Mouse (Mus musculus): Measurements from ENCODE around the gene Bub1. TPM values are rescaled to one million over a fixed set of nuclear protein-coding genes. Genes with fewer than 3 reads are reported as not detected.
A peak's percentile ranks its signal among the peaks of the same experiment; 100 is the strongest.

The Bub1 gene
- 5.3 and 13.7 TPM in 2 replicates for polyA plus RNA-seq (2015; fragmentation: Nextera tagmentation; extraction: Ambion mirVana)

DNA sequence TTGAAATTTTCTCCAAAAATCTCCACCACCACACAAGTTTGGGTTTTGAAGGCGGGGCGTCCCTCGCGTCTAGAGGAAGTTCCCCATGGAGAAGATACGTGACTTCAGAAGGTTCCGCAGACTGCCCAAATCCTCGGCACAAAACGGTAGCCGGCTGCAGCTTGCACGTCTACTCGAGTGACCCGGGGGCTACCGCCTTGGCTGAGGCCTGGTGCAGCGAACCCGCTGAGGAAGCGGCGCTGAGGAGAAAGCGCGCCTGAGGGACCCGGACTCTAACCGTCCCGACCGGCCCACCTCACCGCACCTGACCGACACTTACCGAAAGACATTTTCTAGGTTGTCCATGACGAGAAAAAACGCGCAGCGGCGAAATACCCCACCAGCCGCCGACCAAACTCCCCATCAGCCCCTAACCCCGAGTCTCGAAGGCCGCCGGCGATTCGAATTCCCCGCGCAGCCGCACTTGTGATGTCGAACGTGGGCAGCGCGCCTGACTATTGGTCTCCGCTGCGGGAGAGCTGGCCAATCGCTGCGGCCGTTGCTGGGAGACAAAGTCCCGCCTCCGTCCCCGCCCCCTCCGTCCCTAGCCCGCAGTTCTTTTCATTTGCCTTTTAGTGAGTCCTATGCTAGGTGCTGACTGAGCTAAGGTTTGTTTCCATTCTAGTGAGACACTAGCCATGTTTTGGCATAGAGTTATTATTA, at the start of gene Bub1:
Bub1 (minus strand) TSS at position 465 of the 702 bp plus-strand sequence.
- Histone ChIP-seq H3K4me3 (replicated peaks) (peak within 1 kb of the TSS; percentile 60), H3K36me3 (no peaks in the 10 kb centered on the region), H3K4me2 (peak within 1 kb of the TSS; percentile 97), H3K9ac (replicated peaks) (peak within 1 kb of the TSS; percentile 48), H3K27ac (replicated peaks) (peak within 1 kb of the TSS; percentile 73), H3K27me3 (replicated peaks) (0 out of 2 replicates have a peak, but pooled peaks cover 2% of the 10 kb centered on the region), H3K4me1 (peaks cover 11% of the 10 kb centered on the region), H3K9me3 (replicated peaks) (no peaks in the 10 kb centered on the region)
- under 1% methylated on average over 56 of the region's 56 CpGs for WGBS
- ATAC-seq (ENCODE audit: low FRiP score), result peak; percentile 100

DNA sequence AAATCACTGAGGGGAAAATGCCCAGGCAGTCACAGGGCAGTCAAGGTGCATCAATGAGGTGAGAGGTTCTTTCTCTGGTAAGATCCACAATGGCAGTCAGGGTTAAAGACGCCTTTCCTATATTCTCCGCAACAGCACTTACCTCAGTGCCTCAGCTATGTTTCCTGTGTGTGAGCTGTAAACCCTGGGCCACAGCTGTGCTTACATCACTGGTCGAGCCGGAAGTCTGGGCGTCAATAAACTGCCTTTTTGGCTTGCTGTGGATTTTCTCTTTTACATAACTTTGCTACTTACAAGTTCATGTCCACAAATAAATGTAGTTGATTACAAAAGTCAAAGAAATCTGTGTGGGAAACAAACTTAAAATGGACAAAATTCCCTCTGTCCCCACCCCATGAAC, 49.4 kb upstream of the Bub1 start:
- H3K9me3 ChIP-seq (replicated peaks), result no peaks in the 10 kb centered on the region
- H3K27me3 ChIP-seq (replicated peaks), result no peaks in the 10 kb centered on the region
- H3K9ac ChIP-seq (replicated peaks), result no peak overlapping the region
- no peak for ATAC-seq (ENCODE audit: low FRiP score)
- H3K36me3 ChIP-seq, result no peaks in the 10 kb centered on the region
- no peak overlapping the region for H3K4me2 ChIP-seq
- no peak overlapping the region for H3K27ac ChIP-seq (replicated peaks)
- no peak overlapping the region for H3K4me3 ChIP-seq (replicated peaks)
- H3K4me1 ChIP-seq, result no peaks in the 10 kb centered on the region
- 78% methylated on average over 5 of the region's 5 CpGs for WGBS

DNA sequence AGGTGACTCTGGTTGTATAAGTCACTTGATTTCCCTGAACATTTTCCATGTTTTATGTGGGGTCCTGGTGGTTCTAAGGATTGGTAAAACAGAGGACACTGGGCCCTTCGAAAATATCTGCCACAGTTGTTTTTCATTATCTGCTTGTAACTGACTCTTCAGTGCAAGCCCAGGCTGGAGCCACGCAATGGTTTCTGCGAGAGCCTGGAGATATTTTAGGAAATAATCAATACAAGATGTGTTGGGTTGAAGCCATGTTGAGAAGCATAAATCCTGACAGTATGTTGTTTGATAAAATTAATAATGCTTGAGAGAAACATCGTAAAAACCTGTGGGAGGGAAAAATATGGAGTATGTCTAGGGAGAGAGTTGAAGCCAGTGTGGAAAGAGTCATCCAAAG, 32.7 kb upstream of the Bub1 start:
- Histone ChIP-seq H3K27me3 (replicated peaks) (no peaks in the 10 kb centered on the region), H3K4me1 (no peaks in the 10 kb centered on the region), H3K27ac (replicated peaks) (no peak overlapping the region), H3K4me3 (replicated peaks) (no peak overlapping the region), H3K4me2 (no peak overlapping the region), H3K9me3 (replicated peaks) (no peaks in the 10 kb centered on the region), H3K9ac (replicated peaks) (no peak overlapping the region), H3K36me3 (no peaks in the 10 kb centered on the region)
- 81% methylated on average over 4 of the region's 4 CpGs for WGBS
- no peak for ATAC-seq (ENCODE audit: low FRiP score)

DNA sequence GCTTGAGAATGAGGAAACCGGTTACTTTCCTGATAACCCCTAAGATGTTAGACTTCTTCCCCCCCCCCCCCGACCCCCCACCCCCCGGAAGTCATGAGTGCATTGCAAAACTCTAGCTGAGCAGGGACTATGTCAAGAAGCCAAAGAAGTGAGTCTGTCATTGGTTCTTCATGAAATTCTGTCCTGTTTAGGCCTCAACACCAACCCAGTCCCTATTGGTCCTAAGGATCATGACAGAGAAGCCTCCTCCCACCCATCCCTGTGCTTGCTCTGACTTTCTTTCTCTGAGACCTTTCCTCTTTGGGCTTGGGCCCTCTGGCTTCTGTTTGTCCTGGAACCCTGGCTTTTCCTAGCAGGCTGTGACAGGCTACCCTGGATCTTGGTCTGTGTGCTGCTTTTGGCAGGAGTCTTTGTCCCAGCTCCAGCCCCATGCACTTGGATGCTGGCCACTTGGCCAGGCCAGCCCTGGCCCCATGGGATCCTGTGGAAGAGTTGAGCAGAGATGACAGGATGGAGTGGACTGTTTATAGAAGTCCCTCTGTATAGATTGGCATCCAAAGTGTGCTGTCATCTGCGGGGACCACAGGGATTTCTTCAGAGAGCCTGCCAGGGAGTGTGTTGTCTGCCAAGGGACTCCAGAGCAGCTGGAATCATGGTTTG, 22.8 kb upstream of the Bub1 start:
- H3K27ac ChIP-seq (replicated peaks), result no peak overlapping the region
- H3K4me2 ChIP-seq, result no peak overlapping the region
- 73% methylated on average over 4 of the region's 4 CpGs for WGBS
- H3K4me1 ChIP-seq, result no peaks in the 10 kb centered on the region
- ATAC-seq (ENCODE audit: low FRiP score), result no peak
- H3K4me3 ChIP-seq (replicated peaks), result no peak overlapping the region
- H3K9me3 ChIP-seq (replicated peaks), result no peaks in the 10 kb centered on the region
- no peaks in the 10 kb centered on the region for H3K36me3 ChIP-seq
- H3K27me3 ChIP-seq (replicated peaks), result no peaks in the 10 kb centered on the region
- no peak overlapping the region for H3K9ac ChIP-seq (replicated peaks)

DNA sequence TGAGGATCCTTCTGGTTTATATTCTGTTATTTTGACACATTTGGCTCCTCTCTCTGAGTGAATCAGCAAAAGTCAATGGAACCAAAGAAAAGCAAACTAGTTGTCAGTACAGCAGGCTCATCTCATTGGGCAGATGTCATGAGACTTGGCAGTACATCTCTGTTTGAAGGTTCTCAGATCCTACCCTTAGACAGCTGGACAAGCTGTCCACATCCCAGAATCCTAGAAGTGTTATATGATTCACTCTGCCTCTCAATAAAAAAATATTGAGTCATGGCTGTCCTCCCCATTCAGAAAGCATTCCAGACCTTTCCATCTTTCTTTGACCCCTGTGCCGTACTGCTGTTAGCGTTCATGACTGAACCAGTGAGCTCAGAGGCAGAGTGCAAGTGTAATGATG, 18.7 kb upstream of the Bub1 start:
- H3K9ac ChIP-seq (replicated peaks), result no peak overlapping the region
- no peak overlapping the region for H3K4me2 ChIP-seq
- H3K27ac ChIP-seq (replicated peaks), result no peak overlapping the region
- ATAC-seq (ENCODE audit: low FRiP score), result no peak
- 81% methylated on average over 2 of the region's 2 CpGs for WGBS
- no peaks in the 10 kb centered on the region for H3K36me3 ChIP-seq
- H3K9me3 ChIP-seq (replicated peaks), result no peaks in the 10 kb centered on the region
- H3K4me1 ChIP-seq, result no peaks in the 10 kb centered on the region
- no peak overlapping the region for H3K4me3 ChIP-seq (replicated peaks)
- no peaks in the 10 kb centered on the region for H3K27me3 ChIP-seq (replicated peaks)

DNA sequence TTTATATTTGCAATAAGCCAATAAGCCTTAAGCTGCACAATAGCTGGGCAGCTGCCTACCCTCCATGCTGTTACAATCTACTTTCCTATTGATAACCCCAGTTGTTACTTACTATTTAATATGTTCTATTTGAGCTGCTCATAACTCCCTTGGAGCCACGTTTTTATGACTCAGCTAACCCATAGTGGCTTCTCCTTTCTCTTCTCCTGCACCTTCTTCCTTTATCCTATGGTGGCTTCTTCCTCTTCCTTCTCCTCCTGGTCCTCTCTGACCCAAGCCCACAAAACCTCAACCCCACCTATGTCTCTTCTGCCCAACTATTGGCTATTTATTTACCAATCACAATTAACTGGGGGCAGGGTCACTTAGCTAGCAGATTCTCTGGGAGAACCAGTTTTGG, 14.9 kb upstream of the Bub1 start:
- ATAC-seq (ENCODE audit: low FRiP score), result no peak
- no peak overlapping the region for H3K27ac ChIP-seq (replicated peaks)
- H3K27me3 ChIP-seq (replicated peaks), result no peaks in the 10 kb centered on the region
- H3K9me3 ChIP-seq (replicated peaks), result no peaks in the 10 kb centered on the region
- WGBS, result 54% methylated on average over 1 of the region's 1 CpGs
- no peak overlapping the region for H3K4me2 ChIP-seq
- H3K9ac ChIP-seq (replicated peaks), result no peak overlapping the region
- no peaks in the 10 kb centered on the region for H3K4me1 ChIP-seq
- no peak overlapping the region for H3K4me3 ChIP-seq (replicated peaks)
- H3K36me3 ChIP-seq, result no peaks in the 10 kb centered on the region

DNA sequence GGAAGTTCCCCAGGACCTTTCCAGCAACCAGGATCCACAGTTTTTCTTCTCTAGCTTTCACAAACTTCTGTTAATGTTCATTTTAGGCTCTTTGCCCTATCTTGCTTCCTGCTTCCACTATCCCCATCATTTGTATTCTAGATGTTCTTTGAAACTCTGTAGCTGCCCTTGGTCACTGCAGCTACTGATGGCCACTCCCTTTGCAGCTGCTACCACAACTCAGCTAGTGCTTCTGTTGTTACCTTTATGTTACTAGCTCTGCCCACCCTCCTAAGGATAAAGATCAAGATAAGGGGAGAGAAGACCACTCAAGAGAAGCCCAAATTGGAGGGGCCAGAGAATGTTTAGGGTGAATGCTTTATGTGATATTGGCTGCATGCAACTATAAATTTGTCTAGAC, 14.3 kb upstream of the Bub1 start:
- Histone ChIP-seq H3K9ac (replicated peaks) (no peak overlapping the region), H3K27ac (replicated peaks) (no peak overlapping the region), H3K27me3 (replicated peaks) (no peaks in the 10 kb centered on the region), H3K4me1 (no peaks in the 10 kb centered on the region), H3K36me3 (no peaks in the 10 kb centered on the region), H3K4me2 (no peak overlapping the region), H3K9me3 (replicated peaks) (no peaks in the 10 kb centered on the region), H3K4me3 (replicated peaks) (no peak overlapping the region)
- ATAC-seq (ENCODE audit: low FRiP score), result no peak

DNA sequence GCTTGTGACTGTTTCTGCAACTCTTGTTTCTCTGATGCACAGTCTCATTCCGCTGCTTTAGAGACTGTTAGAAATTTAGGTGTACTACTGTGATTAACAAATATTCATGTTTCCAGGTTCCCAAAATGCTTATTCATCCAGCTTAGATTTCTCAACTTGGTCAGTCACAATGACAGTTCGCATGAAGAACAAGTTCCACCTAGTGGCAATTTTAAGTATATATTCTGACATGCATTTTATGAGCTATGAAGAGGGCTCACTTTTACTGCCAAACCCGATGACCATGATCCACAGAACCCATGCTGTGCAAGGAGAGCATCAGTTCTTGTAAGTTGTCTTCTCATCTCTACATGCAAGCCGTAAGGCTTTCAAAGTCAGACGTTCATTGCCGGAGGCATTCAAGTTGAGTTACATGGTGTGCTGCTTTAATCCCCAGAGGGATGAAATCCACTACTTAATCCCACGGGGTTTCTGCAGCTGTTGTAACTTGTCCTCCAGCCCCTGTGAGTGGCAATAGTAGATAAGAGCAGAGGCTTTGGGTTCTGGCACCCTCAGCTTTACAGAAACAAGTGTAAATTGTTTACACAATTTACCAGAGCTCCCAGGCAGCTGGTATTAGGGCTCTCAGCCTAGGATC, 13.8 kb upstream of the Bub1 start:
- H3K9ac ChIP-seq (replicated peaks), result no peak overlapping the region
- H3K27ac ChIP-seq (replicated peaks), result no peak overlapping the region
- WGBS, result 67% methylated on average over 7 of the region's 7 CpGs
- H3K27me3 ChIP-seq (replicated peaks), result no peaks in the 10 kb centered on the region
- ATAC-seq (ENCODE audit: low FRiP score), result no peak
- no peak overlapping the region for H3K4me3 ChIP-seq (replicated peaks)
- H3K4me2 ChIP-seq, result no peak overlapping the region
- H3K4me1 ChIP-seq, result no peaks in the 10 kb centered on the region
- H3K9me3 ChIP-seq (replicated peaks), result no peaks in the 10 kb centered on the region
- H3K36me3 ChIP-seq, result no peaks in the 10 kb centered on the region

DNA sequence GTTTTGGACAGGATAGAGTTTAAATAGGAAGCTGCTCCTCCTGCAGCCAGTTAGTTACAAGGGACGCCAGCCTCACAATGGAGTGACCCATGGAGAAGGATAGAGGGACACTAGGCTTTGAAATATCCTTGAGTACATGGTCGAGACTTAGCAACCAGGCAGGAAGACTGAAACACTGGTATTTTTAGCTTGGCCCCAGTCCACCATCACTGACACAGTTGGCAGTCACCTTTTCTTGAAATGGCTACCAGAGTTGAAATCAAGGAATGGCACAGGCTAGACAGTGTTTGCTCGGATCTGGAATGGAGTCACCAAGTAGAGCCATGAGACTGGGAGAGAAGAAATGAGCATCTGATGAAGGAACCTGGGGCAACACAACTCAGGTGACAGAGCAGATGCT, 10.8 kb upstream of the Bub1 start:
- no peaks in the 10 kb centered on the region for H3K9me3 ChIP-seq (replicated peaks)
- no peak overlapping the region for H3K27ac ChIP-seq (replicated peaks)
- H3K4me2 ChIP-seq, result no peak overlapping the region
- WGBS, result 79% methylated on average over 3 of the region's 3 CpGs
- no peak for ATAC-seq (ENCODE audit: low FRiP score)
- H3K27me3 ChIP-seq (replicated peaks), result peaks cover 20% of the 10 kb centered on the region
- no peaks in the 10 kb centered on the region for H3K36me3 ChIP-seq
- no peak overlapping the region for H3K9ac ChIP-seq (replicated peaks)
- no peaks in the 10 kb centered on the region for H3K4me1 ChIP-seq
- no peak overlapping the region for H3K4me3 ChIP-seq (replicated peaks)

DNA sequence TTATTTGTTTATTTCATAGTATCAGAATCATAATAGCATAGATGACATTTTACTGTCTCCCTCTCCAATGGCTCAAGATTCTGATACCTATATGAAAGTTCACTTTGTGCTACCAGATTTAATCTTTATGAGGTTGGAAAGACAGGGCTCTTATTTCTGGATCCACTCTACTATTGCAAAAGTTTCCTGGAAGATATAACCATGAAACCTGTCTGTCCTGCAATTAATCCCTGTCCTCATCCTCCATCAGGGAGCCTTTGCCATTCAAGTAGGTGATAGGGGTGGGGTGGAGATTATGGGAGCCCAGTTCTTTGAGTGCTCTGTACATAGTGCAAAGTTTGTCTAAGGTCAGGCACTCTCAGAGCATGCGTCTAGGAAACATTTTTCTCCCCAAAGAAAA, 9.7 kb upstream of the Bub1 start:
- ATAC-seq (ENCODE audit: low FRiP score), result no peak
- H3K9me3 ChIP-seq (replicated peaks), result no peaks in the 10 kb centered on the region

DNA sequence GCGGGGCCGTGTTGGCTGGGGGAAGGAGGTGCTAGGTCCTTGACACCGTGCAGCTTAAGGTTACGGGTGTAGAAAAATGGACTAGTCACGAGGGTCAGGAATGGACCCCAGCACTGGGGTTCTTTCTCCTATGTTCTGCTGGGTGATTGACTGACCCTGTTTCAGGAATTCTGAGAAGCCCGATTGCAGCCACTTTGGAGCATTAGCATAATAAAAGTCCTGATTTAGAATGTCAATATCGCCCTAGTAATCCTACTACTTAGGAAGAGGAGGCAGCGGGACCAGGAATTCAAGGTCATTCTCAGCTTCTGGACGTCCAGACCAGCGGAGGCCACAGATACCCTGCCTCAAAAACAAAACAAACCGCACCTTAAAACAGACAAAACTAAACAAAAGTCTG, 7.8 kb upstream of the Bub1 start:
- Histone ChIP-seq H3K9me3 (replicated peaks) (no peaks in the 10 kb centered on the region), H3K36me3 (no peaks in the 10 kb centered on the region), H3K27ac (replicated peaks) (no peak overlapping the region), H3K4me3 (replicated peaks) (no peak overlapping the region), H3K27me3 (replicated peaks) (peaks cover 29% of the 10 kb centered on the region), H3K4me2 (no peak overlapping the region), H3K9ac (replicated peaks) (no peak overlapping the region), H3K4me1 (no peaks in the 10 kb centered on the region)
- no peak for ATAC-seq (ENCODE audit: low FRiP score)
- WGBS, result 19% methylated on average over 11 of the region's 11 CpGs

More for the DNA sequence above, 9.7 kb upstream of the Bub1 start:
- Histone ChIP-seq H3K27me3 (replicated peaks) (peaks cover 27% of the 10 kb centered on the region), H3K4me1 (no peaks in the 10 kb centered on the region), H3K36me3 (no peaks in the 10 kb centered on the region), H3K9ac (replicated peaks) (no peak overlapping the region), H3K27ac (replicated peaks) (no peak overlapping the region), H3K4me2 (no peak overlapping the region), H3K4me3 (replicated peaks) (no peak overlapping the region)
- 84% methylated on average over 1 of the region's 1 CpGs for WGBS

DNA sequence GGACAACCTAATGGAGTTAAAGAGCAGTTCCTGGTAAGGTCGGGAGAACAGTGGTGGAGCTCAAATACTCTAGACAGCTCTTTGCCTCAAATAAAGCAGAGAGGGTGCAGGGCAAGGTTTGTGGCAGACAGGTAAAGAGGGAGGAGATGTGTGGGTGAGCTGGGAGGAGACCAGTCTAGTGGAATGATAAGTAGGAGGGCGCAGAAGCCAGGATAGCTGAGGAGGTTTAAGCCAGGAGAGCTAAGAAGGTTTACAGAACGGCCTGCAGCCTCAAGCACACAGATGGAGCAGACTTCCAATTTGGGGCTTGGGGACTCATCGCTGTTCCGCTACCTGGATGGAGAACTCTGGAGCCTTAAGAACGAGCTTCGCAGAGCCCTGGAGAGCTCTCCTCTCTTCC, 6.9 kb upstream of the Bub1 start, which contains the start of gene Acoxl:
Acoxl (plus strand) TSS at position 301 of the 400 bp plus-strand sequence.
- H3K36me3 ChIP-seq, result no peaks in the 10 kb centered on the region
- H3K4me2 ChIP-seq, result no peak within 1 kb of the TSS
- ATAC-seq (ENCODE audit: low FRiP score), result no peak
- no peak within 1 kb of the TSS for H3K27ac ChIP-seq (replicated peaks)
- peaks cover 29% of the 10 kb centered on the region for H3K27me3 ChIP-seq (replicated peaks)
- H3K9me3 ChIP-seq (replicated peaks), result no peaks in the 10 kb centered on the region
- H3K9ac ChIP-seq (replicated peaks), result no peak within 1 kb of the TSS
- H3K4me1 ChIP-seq, result no peaks in the 10 kb centered on the region
- WGBS, result 69% methylated on average over 7 of the region's 7 CpGs
- no peak within 1 kb of the TSS for H3K4me3 ChIP-seq (replicated peaks)

All from neural tube, embryonic 15.5 days (tissue).